Mouse (Mus musculus) G1E-ER4 (cell line): ENCODE data around the gene Hrct1. TPM values are rescaled to one million over a fixed set of nuclear protein-coding genes. Genes with fewer than 3 reads are reported as not detected.

ENCODE experiments used
- GATA1 ChIP-seq: IDR thresholded peaks from one replicate; pipeline ENCODE4 v1.8.0; 2012; ENCODE audit warnings: low read length, inconsistent platforms
- polyA plus RNA-seq: library from polyadenylated mRNA; stranded (reverse); fragments of >175 nt; gene quantifications from 2 replicates; pipeline ENCODE4 v1.2.3, GENCODE M21; 2012

Gene Hrct1
- polyA plus RNA-seq, 1 experiment, result not detected

DNA sequence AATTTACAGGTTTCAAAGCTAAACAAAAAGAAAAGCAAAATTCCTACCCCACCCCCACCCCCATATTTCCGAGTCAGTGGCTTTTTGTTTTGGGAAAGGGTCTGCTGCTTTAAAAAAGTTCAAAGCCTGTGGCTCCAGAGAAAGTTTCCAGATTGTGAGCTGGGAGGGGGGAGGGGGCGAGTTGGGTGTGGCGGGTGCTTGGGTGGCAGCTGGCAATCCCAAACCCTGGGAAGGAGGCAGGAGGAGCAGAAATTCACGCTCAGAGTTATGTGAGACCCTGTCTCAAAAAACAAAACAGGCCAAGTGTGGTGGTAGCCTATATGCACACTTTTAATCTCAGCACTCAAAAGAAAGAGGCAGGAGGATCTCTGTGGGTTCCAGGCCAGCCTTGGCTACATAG is 15.6 kb downstream of the Hrct1 start:
- TF ChIP-seq GATA1, result no peak

DNA sequence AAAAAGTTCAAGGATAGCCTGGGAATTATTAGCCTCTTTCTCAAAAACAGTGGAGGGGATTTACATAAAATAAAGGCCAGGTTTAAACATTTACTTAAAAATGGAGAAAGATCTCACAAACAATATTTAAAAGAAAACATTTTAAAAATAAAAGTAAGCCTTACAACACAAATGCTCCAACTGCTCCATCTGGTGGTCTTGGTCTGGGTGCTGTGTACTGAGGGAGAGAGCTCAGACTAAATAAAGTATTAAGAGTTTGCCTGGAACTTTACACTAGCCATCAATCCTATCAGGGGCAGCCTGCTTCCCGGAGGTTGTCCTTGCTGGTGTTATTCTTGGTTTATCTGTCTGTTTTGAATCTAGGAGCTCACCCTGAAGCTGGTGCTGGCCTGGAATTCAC is 16.1 kb downstream of the Hrct1 start:
- no peak for TF ChIP-seq GATA1

DNA sequence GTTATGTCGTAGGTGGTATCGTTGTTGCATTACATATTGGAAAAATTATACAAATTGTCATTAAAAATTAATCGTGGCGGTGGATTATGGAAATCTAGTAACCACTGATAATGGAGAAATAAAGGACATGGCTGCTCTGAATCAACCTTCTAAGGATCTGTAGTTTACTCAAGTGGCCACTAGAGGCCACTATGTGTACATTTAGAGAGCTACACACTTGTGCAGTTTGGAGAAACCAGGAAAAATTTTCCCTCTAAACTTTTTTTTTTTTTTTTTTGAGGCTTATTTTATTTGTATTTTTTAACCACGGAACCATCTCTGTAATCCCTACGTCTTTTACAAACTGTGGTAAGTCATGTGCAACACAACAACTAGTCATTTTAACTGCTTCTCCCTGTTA is 18.2 kb downstream of the Hrct1 start:
- TF ChIP-seq GATA1, result no peak

DNA sequence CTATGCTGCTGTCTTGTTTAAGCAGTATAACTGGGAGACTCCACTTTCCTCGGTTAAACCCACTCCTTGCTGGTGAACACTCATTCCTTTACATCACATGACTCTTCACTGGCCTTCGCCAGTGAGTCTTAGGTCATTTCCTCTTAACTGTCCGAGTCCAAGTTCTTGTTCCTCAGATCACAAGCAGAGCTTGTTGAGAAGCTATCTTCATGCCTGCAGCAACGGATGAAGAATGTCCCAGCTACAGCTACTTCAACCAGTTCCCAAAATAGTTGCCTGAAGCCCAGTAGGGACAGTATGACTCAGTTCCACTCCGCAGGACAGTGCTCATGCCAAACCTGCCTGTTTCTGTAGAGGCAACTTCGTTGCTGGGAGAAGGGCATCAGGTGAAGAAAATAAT is 30.2 kb downstream of the Hrct1 start:
- no peak for TF ChIP-seq GATA1

DNA sequence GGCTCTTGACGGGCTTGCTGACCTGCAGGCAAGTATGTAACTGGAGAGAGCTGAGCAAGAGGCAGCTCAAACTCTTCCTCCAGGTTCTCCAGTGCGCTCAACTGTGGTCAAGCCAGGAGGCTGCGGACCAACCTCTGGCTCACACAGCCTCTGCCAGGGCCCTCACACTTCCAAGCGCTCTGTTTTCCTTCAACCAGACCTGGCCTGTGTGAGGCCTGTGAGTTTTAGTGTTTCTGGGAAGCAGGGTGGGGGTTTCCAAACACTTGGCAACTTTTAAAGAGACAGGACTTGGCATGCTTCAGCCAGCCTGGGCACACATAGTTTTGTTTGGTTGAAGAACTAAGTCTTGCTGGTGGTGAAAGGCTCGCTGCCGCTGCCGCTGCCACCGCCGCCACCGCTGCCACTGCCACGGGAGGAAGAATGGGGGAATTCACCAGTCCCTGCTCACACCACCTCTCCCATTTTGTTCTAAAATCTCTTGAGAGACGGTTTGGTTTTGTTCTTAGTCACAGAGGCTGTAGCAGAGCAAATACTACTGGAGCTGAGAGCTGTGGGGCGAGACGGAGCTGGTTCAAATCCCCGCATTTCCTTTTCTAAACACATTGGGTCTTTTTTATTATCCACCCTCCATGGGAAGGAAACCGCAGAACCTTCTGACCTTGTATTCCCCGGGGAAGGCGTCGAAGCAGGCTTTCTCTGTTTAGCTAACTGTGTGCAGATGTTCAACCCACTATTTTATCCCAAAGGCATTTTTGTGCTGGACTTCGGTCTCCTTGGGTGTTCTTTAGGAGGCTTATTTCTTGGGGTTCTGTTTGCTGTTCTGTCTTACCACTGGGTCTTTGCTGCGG is 32.8 kb downstream of the Hrct1 start:
- no peak for TF ChIP-seq GATA1

DNA sequence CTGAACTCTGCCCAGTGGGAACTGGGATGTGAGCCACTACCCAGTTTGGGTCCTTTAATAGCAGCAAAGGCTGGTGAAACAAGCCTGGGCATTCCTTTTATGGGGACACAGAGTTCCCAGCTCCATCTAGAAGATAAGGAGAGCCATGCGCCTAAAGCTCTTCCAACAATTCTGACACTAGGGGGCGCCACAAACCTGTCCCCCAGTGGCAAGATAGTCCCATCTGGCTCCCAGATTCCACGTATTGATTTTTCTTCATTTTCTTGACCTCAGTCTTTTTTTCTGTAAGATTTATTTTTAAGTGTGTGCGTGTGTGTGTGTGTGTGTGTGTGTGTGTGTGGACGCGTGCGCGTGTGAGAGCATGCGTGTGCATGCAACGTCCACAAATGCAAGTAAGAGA is 33.5 kb downstream of the Hrct1 start:
- TF ChIP-seq GATA1, result no peak

DNA sequence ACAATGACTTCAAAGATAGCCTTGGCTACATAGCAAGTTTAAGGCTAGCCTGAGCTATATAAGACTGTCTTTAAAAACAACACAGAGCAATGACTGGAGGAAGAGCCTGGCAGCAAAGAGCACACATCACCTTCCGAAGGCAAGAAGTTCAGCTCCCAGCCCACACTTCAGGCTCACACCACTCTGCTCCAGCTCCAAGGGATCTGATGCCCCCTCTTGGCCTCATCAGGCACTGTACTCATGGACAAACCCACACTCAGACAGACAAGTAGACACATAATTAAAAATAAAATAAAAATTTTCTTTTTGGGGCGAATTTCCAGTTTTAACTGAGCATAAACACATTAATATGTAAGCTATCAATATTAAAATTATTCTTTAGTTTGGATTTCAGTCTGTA is 34.3 kb downstream of the Hrct1 start:
- TF ChIP-seq GATA1, result no peak

DNA sequence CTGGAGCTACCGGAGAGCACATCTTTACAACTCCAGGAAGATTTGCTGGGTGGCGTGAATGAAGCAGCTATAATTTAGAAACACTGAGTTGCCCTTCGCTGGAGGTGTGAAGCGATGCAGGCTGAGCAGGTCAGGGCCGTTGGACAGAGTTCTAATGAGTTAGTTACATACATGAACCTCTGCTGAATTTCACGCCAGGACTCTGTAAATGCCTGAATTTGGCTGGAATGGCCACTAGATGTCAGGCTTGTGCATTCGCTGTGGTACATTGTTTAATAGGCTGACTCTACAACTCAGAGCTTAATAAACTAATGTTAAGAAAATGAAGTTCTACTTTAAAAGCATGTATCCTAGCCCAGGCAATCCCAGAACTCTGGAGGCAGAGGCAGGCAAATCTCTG is 36.4 kb downstream of the Hrct1 start:
- TF ChIP-seq GATA1, result no peak

DNA sequence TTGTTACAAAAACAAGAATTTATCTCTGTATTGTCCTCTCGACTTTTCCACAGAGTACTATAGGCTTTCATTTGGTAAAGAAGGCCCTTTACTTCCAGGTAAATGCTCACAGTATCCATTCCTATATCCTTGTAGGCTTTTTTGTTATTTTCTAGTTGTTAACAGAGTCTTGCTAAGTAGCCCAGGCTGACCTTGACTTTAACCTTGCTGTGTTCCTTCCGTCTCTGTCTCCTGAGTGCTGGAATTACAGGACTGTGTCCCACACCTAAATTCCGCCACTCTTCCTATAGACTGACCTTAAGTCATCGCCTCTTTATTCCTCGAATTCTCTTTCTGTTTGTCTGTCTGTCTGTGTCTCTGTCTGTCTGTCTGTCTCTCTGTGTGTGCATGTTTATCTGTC is 41.4 kb downstream of the Hrct1 start:
- TF ChIP-seq GATA1, result no peak

DNA sequence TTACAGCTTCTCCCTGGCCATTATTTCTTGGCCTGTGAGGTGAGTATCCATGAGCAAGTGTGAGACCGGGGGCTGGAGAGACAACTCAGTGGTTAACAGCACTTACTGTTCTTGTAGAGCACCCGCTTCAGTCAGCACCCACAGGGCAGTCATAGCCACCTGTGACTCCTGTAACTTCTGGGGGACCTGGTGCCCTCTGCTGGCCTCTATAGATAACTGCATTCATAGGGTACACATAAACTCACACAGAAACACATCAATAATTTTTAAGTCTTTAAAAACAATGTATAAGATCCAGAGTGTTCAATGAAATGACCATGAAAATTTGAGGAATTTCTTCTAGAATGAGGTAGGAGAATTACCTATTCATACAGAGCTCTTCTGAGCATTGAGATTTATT is 42.4 kb downstream of the Hrct1 start:
- TF ChIP-seq GATA1, result no peak

DNA sequence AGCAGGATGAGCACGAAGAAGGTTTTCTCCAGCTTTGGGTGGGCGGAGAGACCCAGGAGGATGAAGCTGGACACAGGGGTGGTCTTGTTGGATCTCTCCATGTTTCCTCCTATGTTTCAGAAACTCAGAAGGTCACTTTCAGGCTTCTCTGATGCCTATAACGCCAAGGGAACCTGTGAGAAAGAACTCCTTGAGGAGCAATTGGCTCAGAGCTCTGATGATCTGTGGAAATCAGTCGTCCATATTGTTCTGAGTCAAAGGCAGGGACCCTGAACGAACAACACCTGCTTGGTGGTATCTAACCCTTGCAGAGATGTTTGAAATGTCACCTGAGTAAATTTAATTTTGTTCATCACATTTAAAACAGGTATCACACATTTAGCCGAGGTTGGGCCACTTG is 43.9 kb downstream of the Hrct1 start, which contains the start of gene Olfr159:
Gene Olfr159, minus strand, starts transcription at position 101 of the 400 bp plus-strand sequence.
- TF ChIP-seq GATA1, result no peak

DNA sequence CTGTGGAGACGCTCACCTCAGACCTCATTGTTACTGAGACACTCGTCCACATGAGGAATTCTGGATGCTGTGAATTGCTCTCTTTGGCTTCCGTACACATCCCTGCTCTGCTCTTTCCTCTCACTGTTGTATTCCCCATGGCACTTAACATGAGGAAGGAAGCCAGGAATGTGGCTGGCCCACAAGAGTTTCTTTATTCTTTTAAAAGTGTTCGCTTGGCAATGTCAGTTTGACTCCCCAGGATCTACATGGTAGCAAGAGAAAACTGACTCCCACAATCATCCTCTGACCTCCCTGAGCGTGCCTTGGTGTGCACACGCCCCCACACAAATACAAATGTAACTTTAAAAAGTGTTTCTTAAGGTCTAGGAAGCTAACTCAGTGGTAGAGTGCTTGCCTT is 44.6 kb downstream of the Hrct1 start:
- no peak for TF ChIP-seq GATA1

DNA sequence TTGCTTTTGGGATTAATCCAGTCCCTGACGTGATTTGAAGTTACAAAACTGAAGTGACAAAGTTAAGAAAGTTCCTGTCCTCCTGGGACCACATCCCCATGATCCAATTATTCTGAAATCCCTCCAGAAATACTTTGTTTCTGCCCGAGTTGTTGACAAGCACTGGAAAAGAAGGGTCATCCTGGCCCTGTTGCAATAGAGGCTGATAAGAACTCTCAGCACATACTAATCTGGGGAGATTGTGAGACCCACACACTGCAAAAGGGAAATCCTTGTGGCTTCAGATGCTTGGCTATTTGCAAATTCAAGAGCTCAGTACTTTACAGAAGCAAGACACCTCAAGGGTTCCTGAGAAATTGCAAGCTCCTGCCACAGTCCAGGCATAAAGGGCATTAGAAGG is 45.3 kb downstream of the Hrct1 start:
- TF ChIP-seq GATA1, result no peak

Other genes with a start within 250 kb of the Hrct1 start
- not detected in 2 replicates for gene Sit1, start 243.5 kb upstream of the Hrct1 start, polyA plus RNA-seq
- 69.1 and 82.1 TPM in 2 replicates for gene Ccdc107, start 234.3 kb upstream of the Hrct1 start, polyA plus RNA-seq
- gene Arhgef39, start 227.5 kb upstream of the Hrct1 start, polyA plus RNA-seq, result 14.1 and 17.4 TPM in 2 replicates
- gene Car9, start 220.2 kb upstream of the Hrct1 start, polyA plus RNA-seq, result not detected in 2 replicates
- not detected in 2 replicates for gene Tpm2, start 203.4 kb upstream of the Hrct1 start, polyA plus RNA-seq
- 1.6 and 2.6 TPM in 2 replicates for gene Creb3, start 164.9 kb upstream of the Hrct1 start, polyA plus RNA-seq
- 169 and 178 TPM in 2 replicates for gene Tln1, start 164.5 kb upstream of the Hrct1 start, polyA plus RNA-seq
- 31.2 and 129 TPM in 2 replicates for gene Rgp1, start 148.5 kb upstream of the Hrct1 start, polyA plus RNA-seq
- 13.5 and 21.5 TPM in 2 replicates for gene Gba2, start 148.3 kb upstream of the Hrct1 start, polyA plus RNA-seq
- not detected in 2 replicates for gene Msmp, start 142.7 kb upstream of the Hrct1 start, polyA plus RNA-seq
- 0.11 TPM in 2 replicates for gene Npr2, start 95.3 kb upstream of the Hrct1 start, polyA plus RNA-seq
- gene Spag8, start 73.6 kb upstream of the Hrct1 start, polyA plus RNA-seq, result not detected in 2 replicates
- gene Hint2, start 70.7 kb upstream of the Hrct1 start, polyA plus RNA-seq, result 45.3 and 51.0 TPM in 2 replicates
- gene Tmem8b, start 58.2 kb upstream of the Hrct1 start, polyA plus RNA-seq, result 3.2 and 3.4 TPM in 2 replicates
- gene Fam221b, start 58.0 kb upstream of the Hrct1 start, polyA plus RNA-seq, result 0.01 and 0.02 TPM in 2 replicates
- not detected in 2 replicates for gene Olfr70, start 26.4 kb upstream of the Hrct1 start, polyA plus RNA-seq
- not detected in 2 replicates for gene Olfr71, start 16.9 kb upstream of the Hrct1 start, polyA plus RNA-seq
- not detected in 2 replicates for gene Spaar, start 2.8 kb downstream of the Hrct1 start, polyA plus RNA-seq
- not detected in 2 replicates for gene Olfr159, start 43.8 kb downstream of the Hrct1 start, polyA plus RNA-seq
- not detected in 2 replicates for gene Olfr156, start 96.7 kb downstream of the Hrct1 start, polyA plus RNA-seq
- not detected in 2 replicates for gene Olfr157, start 113.0 kb downstream of the Hrct1 start, polyA plus RNA-seq
- gene Olfr155, start 124.4 kb downstream of the Hrct1 start, polyA plus RNA-seq, result not detected in 2 replicates
- not detected in 2 replicates for gene Reck, start 148.3 kb downstream of the Hrct1 start, polyA plus RNA-seq
- gene Glipr2, start 230.2 kb downstream of the Hrct1 start, polyA plus RNA-seq, result 34.6 and 41.8 TPM in 2 replicates